Mouse (Mus musculus) kidney, adult 2 months (tissue): ENCODE data around the gene Tmc4. TPM values are rescaled to one million over a fixed set of nuclear protein-coding genes. Genes with fewer than 3 reads are reported as not detected.
"Not testable (repeated sequence)": the region's sequence is repeated elsewhere in the genome, so short reads cannot be mapped to it uniquely, and the experiment has no call there.

Experiments used
- DNase-seq: peaks from one replicate; pipeline ENCODE4 v3.0.0; 2021
- H3K27ac ChIP-seq: fragments of 200-500 bp; 2 replicates; pipeline ENCODE4 v1.5.1; 2012; ENCODE audit warnings: low read depth, low read length, control low read depth, inconsistent platforms; ENCODE audit not compliant: insufficient read depth
- H3K27me3 ChIP-seq: fragments of 200-500 bp; replicated peaks from 2 replicates; pipeline ENCODE4 v1.6.1; 2012; ENCODE audit warnings: mild to moderate bottlenecking, moderate library complexity, low read length, inconsistent platforms; ENCODE audit not compliant: control insufficient read depth, insufficient read depth
- H3K36me3 ChIP-seq: fragments of 200-500 bp; 2 replicates; pipeline ENCODE4 v1.6.1; 2012; ENCODE audit warnings: mild to moderate bottlenecking, moderate library complexity, low read length, inconsistent platforms; ENCODE audit not compliant: control insufficient read depth, insufficient read depth
- H3K4me1 ChIP-seq: fragments of 200-500 bp; 2 replicates; pipeline ENCODE4 v1.6.1; 2011; ENCODE audit warnings: low read length; ENCODE audit not compliant: control insufficient read depth, insufficient read depth
- H3K4me3 ChIP-seq: fragments of 200-500 bp; 2 replicates; pipeline ENCODE4 v1.5.1; 2011; ENCODE audit warnings: mild to moderate bottlenecking, low read depth, low read length, control low read depth; ENCODE audit not compliant: insufficient read depth
- CTCF ChIP-seq: fragments of 200-500 bp; conservative IDR thresholded peaks from 2 replicates; pipeline ENCODE4 v1.5.1; 2011; ENCODE audit warnings: low read depth, mild to moderate bottlenecking, control low read depth, low read length, moderate library complexity, mixed read lengths; ENCODE audit not compliant: insufficient read depth, insufficient read length
- POLR2A ChIP-seq: fragments of 200-500 bp; IDR thresholded peaks from one replicate; pipeline ENCODE4 v1.6.1; 2011; ENCODE audit warnings: low read depth, low read length, control low read depth
- WGBS: fragments of 180-500 bp; shearing (Covaris S2); methylation state at CpG from one replicate; pipeline ENCODE4 v1.1.7; 2018; 5-methylcytosine and 5-hydroxymethylcytosine counted together
- polyA plus RNA-seq: library from polyadenylated mRNA; depleted of rRNA; stranded (reverse); fragments of >200 nt; gene quantifications from 2 replicates; pipeline ENCODE4 v1.2.3, GENCODE M21; 2012; rRNA removed

Tmc4 gene
- 45.5 and 62.2 TPM in 2 replicates for polyA plus RNA-seq

DNA sequence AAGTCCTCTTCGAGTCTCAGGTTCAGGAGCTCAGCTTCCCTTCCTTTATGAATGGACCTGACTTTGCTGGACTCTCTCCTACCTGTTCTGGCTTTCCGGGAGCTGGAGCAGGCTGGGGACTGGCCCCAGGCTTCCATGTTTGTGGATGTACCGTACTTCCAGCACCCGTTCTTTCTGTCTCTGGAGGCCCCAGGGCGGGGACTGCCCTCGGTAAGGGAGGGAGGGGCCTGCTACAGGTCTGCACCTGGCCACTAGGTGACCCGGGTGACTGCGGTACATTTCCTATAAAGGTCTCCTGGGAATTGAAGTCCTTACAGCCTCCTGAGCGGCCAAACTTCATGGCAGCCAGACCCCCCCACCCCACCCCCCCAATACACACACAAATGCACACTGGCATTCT, at the start of gene Tmc4:
Gene Tmc4 (minus strand): TSS at position 212 of the 400 bp plus-strand sequence.
- peak; percentile 69 for DNase-seq

GRCm38 (mm10) chr7:3725459-3725858, 48.1 kb upstream of the Tmc4 start:
- not testable (repeated sequence) for H3K27ac ChIP-seq, H3K4me1 ChIP-seq, H3K27me3 ChIP-seq, H3K4me3 ChIP-seq, H3K36me3 ChIP-seq, DNase-seq

More for the DNA sequence above, at the start of gene Tmc4:
- 46% methylated on average over 9 of the region's 9 CpGs for WGBS
- H3K27ac ChIP-seq = 0 out of 2 replicates have a peak within 1 kb of the TSS, but pooled peaks have one; percentile 52
- H3K4me1 ChIP-seq = no peaks in the 10 kb centered on the region
- peak within 1 kb of the TSS; percentile 46 for H3K4me3 ChIP-seq
- TF ChIP-seq CTCF = no peak; the same call in 1 of the 2 replicates
- no peak for TF ChIP-seq POLR2A
- no peaks in the 10 kb centered on the region for H3K36me3 ChIP-seq
- no peaks in the 10 kb centered on the region for H3K27me3 ChIP-seq

GRCm38 (mm10) chr7:3720268-3720667, 42.9 kb upstream of the Tmc4 start, which contains the start of gene Pirb:
Pirb (minus strand) TSS chr7:3720391.
- H3K36me3 ChIP-seq, H3K4me1 ChIP-seq, H3K27me3 ChIP-seq, H3K27ac ChIP-seq, H3K4me3 ChIP-seq, DNase-seq: not testable (repeated sequence)
- WGBS = 40% methylated on average over 1 of the region's 3 CpGs

GRCm38 (mm10) chr7:3715249-3715648, 37.9 kb upstream of the Tmc4 start:
- no peak overlapping the region for H3K4me3 ChIP-seq
- TF ChIP-seq POLR2A (no peak), CTCF (no peak)
- WGBS = 66% methylated on average over 1 of the region's 1 CpGs
- H3K27me3 ChIP-seq = no peaks in the 10 kb centered on the region
- H3K27ac ChIP-seq = no peak overlapping the region
- no peak for DNase-seq
- H3K4me1 ChIP-seq = no peaks in the 10 kb centered on the region
- no peaks in the 10 kb centered on the region for H3K36me3 ChIP-seq

GRCm38 (mm10) chr7:3712264-3712942, 35.0 kb upstream of the Tmc4 start:
- Histone ChIP-seq H3K4me3 (no peak overlapping the region), H3K27me3 (no peaks in the 10 kb centered on the region), H3K36me3 (no peaks in the 10 kb centered on the region), H3K27ac (no peak overlapping the region), H3K4me1 (no peaks in the 10 kb centered on the region)
- TF ChIP-seq POLR2A = no peak
- no peak for TF ChIP-seq CTCF
- DNase-seq = no peak
- WGBS = 32% methylated on average over 5 of the region's 5 CpGs

- TF ChIP-seq POLR2A = no peak
- TF ChIP-seq CTCF = no peak
These were observed 31.6 kb upstream of the Tmc4 start for GRCm38 (mm10) chr7:3709000-3709399.

DNA sequence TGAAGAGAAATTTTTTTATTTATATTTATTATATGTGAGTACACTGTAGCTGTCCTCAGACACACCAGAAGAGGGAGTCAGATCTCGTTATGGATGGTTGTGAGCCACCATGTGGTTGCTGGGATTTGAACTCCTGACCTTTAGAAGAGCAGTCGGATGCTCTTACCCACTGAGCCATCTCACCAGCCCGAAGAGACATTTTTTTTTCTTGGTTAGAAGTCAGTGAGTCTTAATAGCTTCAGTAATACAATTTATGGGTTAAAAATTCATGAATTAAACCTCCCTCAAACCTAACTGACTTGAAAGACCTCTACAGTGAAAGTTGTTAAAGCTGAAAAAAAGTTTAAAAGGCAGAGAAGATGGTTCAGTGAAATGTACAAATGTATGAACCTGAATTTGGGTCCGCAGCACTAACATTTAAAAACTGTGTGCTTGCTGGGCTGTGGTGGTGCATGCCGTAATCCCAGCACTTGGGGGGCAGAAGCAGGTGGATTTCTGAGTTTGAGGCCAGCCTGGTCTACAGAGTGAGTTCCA, 31.2 kb upstream of the Tmc4 start:
- not testable (repeated sequence) for H3K36me3 ChIP-seq, H3K27ac ChIP-seq, H3K4me1 ChIP-seq, H3K27me3 ChIP-seq, H3K4me3 ChIP-seq, DNase-seq
- WGBS = 42% methylated on average over 5 of the region's 5 CpGs

More at GRCm38 (mm10) chr7:3709000-3709399, 31.6 kb upstream of the Tmc4 start:
- H3K36me3 ChIP-seq = peaks cover 7% of the 10 kb centered on the region
- no peak for DNase-seq
- no peak overlapping the region for H3K4me3 ChIP-seq
- 69% methylated on average over 1 of the region's 1 CpGs for WGBS
- H3K27me3 ChIP-seq = no peaks in the 10 kb centered on the region
- H3K4me1 ChIP-seq = no peaks in the 10 kb centered on the region
- no peak overlapping the region for H3K27ac ChIP-seq
